Mouse (Mus musculus): ENCODE measurements around the gene Prmt8. TPM values are rescaled to one million over a fixed set of nuclear protein-coding genes. Genes with fewer than 3 reads are reported as not detected.

The Prmt8 gene
- total RNA-seq (2023) = not detected

DNA sequence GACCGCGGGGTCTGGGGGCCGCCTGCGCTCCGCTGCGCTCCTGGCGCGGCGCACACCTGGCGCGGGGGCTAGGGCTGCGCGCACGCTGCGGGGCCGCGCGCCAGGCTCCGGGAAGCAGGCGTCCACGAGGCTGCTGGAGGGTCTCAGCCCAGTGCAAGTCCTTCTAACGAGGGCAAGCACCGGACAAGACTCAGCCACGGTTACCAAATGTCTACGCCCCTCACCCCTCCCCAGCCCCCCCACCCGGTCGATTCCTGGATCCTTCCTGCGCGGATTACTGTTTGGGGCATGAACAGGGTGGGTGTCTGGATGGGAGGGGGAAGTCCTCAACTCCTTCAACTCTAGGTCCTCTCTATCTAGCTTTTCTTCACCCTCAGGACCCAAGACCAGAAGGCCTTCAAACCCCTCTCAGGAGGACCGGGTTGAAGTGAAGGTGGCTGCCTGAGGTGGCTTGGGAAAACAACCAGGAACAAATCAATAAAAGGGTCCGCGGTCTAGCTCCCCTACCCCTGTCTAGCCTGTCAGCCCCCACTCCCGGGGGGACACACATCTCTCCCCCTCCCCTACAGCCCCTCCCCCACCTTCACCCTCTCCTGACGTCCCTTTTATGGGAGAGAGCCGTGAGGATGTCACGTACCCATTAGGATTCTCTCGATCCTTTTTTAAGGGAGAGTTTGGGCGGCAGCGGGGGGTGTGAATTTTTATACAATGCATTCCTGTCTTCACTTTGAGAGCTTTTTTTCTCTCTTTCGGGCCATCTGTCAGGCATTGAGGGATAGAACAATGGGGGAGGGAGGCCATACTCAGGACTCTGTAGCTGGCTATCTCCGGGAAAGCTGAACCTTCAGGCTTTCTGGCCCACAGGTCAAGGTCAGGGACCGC, at the start of gene Prmt8:
TSS of gene Prmt8 (minus strand) at position 198 of the 882 bp plus-strand sequence.

Other genes starting within 250 kb of the Prmt8 start
- gene Cracr2a, start 208.1 kb downstream of the Prmt8 start, total RNA-seq (2023) = 92.1 TPM
- gene Tspan11, start 118.1 kb upstream of the Prmt8 start, total RNA-seq (2023) = not detected